Mouse (Mus musculus) adrenal gland, postnatal 14 days (tissue): ENCODE data around the gene Kpna2. TPM values are rescaled to one million over a fixed set of nuclear protein-coding genes. Genes with fewer than 3 reads are reported as not detected.
A peak's percentile ranks its signal among the peaks of the same experiment; 100 is the strongest.
"Not testable (repeated sequence)": the region's sequence is repeated elsewhere in the genome, so short reads cannot be mapped to it uniquely, and the experiment has no call there.

ENCODE experiments used
- DNase-seq: peaks from one replicate; pipeline ENCODE4 v3.0.0; 2021; ENCODE audit warnings: mixed read lengths
- total RNA-seq: library from RNA; stranded (reverse); gene quantifications from 2 replicates; pipeline ENCODE4 v1.2.3, GENCODE M21; 2021

The Kpna2 gene
- total RNA-seq, 1 experiment from 2014 or later, result 55.8 TPM

GRCm38 (mm10) chr11:106985979-106986604 is 13.2 kb downstream of the Kpna2 start:
- not testable (repeated sequence) for DNase-seq

GRCm38 (mm10) chr11:106982351-106982750 is 17.0 kb downstream of the Kpna2 start:
- no peak for DNase-seq

- DNase-seq, result no peak
Observed at GRCm38 (mm10) chr11:106981787-106982186, 17.6 kb downstream of the Kpna2 start.

- peak; percentile 69 for DNase-seq
Observed at GRCm38 (mm10) chr11:106980455-106980854, 18.9 kb downstream of the Kpna2 start.

GRCm38 (mm10) chr11:106976194-106976593 is 23.1 kb downstream of the Kpna2 start:
- peak; percentile 80 for DNase-seq

GRCm38 (mm10) chr11:106975419-106976177 is 23.7 kb downstream of the Kpna2 start:
- DNase-seq, result no peak

GRCm38 (mm10) chr11:106974440-106974839 is 24.9 kb downstream of the Kpna2 start:
- no peak for DNase-seq

GRCm38 (mm10) chr11:106973016-106973415 is 26.3 kb downstream of the Kpna2 start:
- DNase-seq, result no peak

- no peak for DNase-seq
Observed at GRCm38 (mm10) chr11:106969798-106970197, 29.5 kb downstream of the Kpna2 start.

- DNase-seq, result peak; percentile 46
Observed at GRCm38 (mm10) chr11:106967630-106968029, 31.7 kb downstream of the Kpna2 start.

GRCm38 (mm10) chr11:106965881-106966280 is 33.5 kb downstream of the Kpna2 start:
- no peak for DNase-seq

GRCm38 (mm10) chr11:106962310-106962709 is 37.0 kb downstream of the Kpna2 start:
- DNase-seq, result no peak

GRCm38 (mm10) chr11:106961471-106962081 is 37.8 kb downstream of the Kpna2 start:
- peak; percentile 52 for DNase-seq

GRCm38 (mm10) chr11:106959121-106959520 is 40.2 kb downstream of the Kpna2 start:
- no peak for DNase-seq

GRCm38 (mm10) chr11:106958407-106959071 is 40.8 kb downstream of the Kpna2 start:
- DNase-seq, result no peak

GRCm38 (mm10) chr11:106957271-106957980 is 41.9 kb downstream of the Kpna2 start:
- peak; percentile 81 for DNase-seq

GRCm38 (mm10) chr11:106954566-106954965 is 44.8 kb downstream of the Kpna2 start:
- DNase-seq, result no peak

GRCm38 (mm10) chr11:106954116-106954515 is 45.2 kb downstream of the Kpna2 start:
- DNase-seq, result no peak
